Mouse (Mus musculus): ENCODE data around the gene Ddr1. TPM values are rescaled to one million over a fixed set of nuclear protein-coding genes. Genes with fewer than 3 reads are reported as not detected.
A peak's percentile ranks its signal among the peaks of the same experiment; 100 is the strongest.

Ddr1 gene
- polyA plus RNA-seq, 1 experiment = 61.6 TPM

DNA sequence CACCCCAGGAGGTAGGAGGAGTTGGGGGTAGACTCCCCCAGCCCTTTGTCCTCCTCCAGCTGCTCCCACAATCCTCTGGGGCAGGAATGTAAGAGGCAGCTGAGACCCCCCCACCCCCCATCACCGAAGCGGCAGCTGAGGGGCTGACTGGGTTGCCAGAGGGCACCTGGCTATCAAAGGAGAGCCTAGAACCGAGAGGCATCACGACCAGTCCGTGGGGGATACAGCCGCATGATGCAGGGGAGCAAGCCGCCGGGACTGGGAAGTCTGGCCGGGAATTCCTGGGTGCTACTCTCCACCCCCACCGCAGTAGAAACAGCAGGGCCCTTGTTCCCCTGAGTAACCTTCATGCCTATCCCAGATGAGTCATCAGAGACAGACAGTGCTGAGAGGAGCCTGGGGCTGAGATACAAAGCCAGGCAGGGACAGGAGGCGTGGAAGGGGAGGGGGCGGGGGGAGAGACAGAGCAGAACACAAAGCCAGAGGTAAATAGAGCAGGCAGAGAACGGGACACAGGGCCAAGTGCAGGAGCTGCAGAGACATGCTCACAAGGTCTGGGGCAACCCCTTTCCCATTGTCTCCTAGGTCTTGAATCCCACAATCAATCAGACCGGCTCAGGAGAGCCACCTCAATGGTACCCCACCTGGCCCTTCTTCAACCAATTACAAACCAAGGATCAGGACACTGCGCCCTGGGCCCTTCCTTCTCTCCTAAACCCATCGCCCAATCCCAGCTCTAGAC is 6.5 kb downstream of the Ddr1 start:
- Histone ChIP-seq H3K27me3 (ENCODE audit: control insufficient read depth, insufficient read depth, low read length, poor library complexity, severe bottlenecking) (no peaks in the 10 kb centered on the region), H3K4me1 (ENCODE audit: control insufficient read depth, insufficient read depth, low read length) (peaks cover 1% of the 10 kb centered on the region), H3K4me3 (ENCODE audit: low read depth, low read length) (peak overlapping the region; percentile 57), H3K9me3 (replicated peaks; ENCODE audit: control insufficient read depth, insufficient read depth, low read length, poor library complexity, severe bottlenecking) (no peaks in the 10 kb centered on the region), H3K9ac (ENCODE audit: low read depth, poor library complexity, severe bottlenecking) (peak overlapping the region; percentile 6; the same call in 1 of the 2 replicates), H3K27ac (ENCODE audit: insufficient read depth, low read length) (peak overlapping the region; percentile 77), H3K36me3 (ENCODE audit: control insufficient read depth, insufficient read depth, low read length, poor library complexity, severe bottlenecking) (no peaks in the 10 kb centered on the region)
- no peak for TF ChIP-seq CTCF (IDR thresholded peaks at IDR 0.05; ENCODE audit: low read depth, low read length)
- TF ChIP-seq POLR2A (IDR thresholded peaks at IDR 0.05; ENCODE audit: insufficient read depth, low read length) = peak; percentile 38
- TF ChIP-seq EP300 (IDR thresholded peaks at IDR 0.05; ENCODE audit: insufficient read depth, low read depth, low read length) = peak; percentile 89

GRCm38 (mm10) chr17:35697429-35697758 is 7.0 kb downstream of the Ddr1 start:
- no peaks in the 10 kb centered on the region for H3K36me3 ChIP-seq (ENCODE audit: control insufficient read depth, insufficient read depth, low read length, poor library complexity, severe bottlenecking)
- H3K4me3 ChIP-seq (ENCODE audit: low read depth, low read length) = peak overlapping the region; percentile 57
- H3K4me1 ChIP-seq (ENCODE audit: control insufficient read depth, insufficient read depth, low read length) = peaks cover 1% of the 10 kb centered on the region
- no peaks in the 10 kb centered on the region for H3K9me3 ChIP-seq (replicated peaks; ENCODE audit: control insufficient read depth, insufficient read depth, low read length, poor library complexity, severe bottlenecking)
- peak overlapping the region; percentile 77 for H3K27ac ChIP-seq (ENCODE audit: insufficient read depth, low read length)
- no peak for TF ChIP-seq EP300 (IDR thresholded peaks at IDR 0.05; ENCODE audit: insufficient read depth, low read depth, low read length)
- no peak for TF ChIP-seq POLR2A (IDR thresholded peaks at IDR 0.05; ENCODE audit: insufficient read depth, low read length)
- no peak for TF ChIP-seq CTCF (IDR thresholded peaks at IDR 0.05; ENCODE audit: low read depth, low read length)
- H3K9ac ChIP-seq (ENCODE audit: low read depth, poor library complexity, severe bottlenecking) = peak overlapping the region; percentile 6; the same call in 1 of the 2 replicates
- H3K27me3 ChIP-seq (ENCODE audit: control insufficient read depth, insufficient read depth, low read length, poor library complexity, severe bottlenecking) = no peaks in the 10 kb centered on the region

- no peaks in the 10 kb centered on the region for H3K9me3 ChIP-seq (replicated peaks; ENCODE audit: control insufficient read depth, insufficient read depth, low read length, poor library complexity, severe bottlenecking)
- TF ChIP-seq EP300 (IDR thresholded peaks at IDR 0.05; ENCODE audit: insufficient read depth, low read depth, low read length) = no peak
- TF ChIP-seq POLR2A (IDR thresholded peaks at IDR 0.05; ENCODE audit: insufficient read depth, low read length) = no peak
- no peak for TF ChIP-seq CTCF (IDR thresholded peaks at IDR 0.05; ENCODE audit: low read depth, low read length)
- H3K4me3 ChIP-seq (ENCODE audit: low read depth, low read length) = no peak overlapping the region
- no peak overlapping the region for H3K9ac ChIP-seq (ENCODE audit: low read depth, poor library complexity, severe bottlenecking)
- no peaks in the 10 kb centered on the region for H3K27me3 ChIP-seq (ENCODE audit: control insufficient read depth, insufficient read depth, low read length, poor library complexity, severe bottlenecking)
- H3K36me3 ChIP-seq (ENCODE audit: control insufficient read depth, insufficient read depth, low read length, poor library complexity, severe bottlenecking) = no peaks in the 10 kb centered on the region
- peaks cover 1% of the 10 kb centered on the region for H3K4me1 ChIP-seq (ENCODE audit: control insufficient read depth, insufficient read depth, low read length)
- H3K27ac ChIP-seq (ENCODE audit: insufficient read depth, low read length) = peak overlapping the region; percentile 77; the same call in 1 of the 2 replicates
These were observed 7.7 kb downstream of the Ddr1 start for GRCm38 (mm10) chr17:35696691-35697090.

DNA sequence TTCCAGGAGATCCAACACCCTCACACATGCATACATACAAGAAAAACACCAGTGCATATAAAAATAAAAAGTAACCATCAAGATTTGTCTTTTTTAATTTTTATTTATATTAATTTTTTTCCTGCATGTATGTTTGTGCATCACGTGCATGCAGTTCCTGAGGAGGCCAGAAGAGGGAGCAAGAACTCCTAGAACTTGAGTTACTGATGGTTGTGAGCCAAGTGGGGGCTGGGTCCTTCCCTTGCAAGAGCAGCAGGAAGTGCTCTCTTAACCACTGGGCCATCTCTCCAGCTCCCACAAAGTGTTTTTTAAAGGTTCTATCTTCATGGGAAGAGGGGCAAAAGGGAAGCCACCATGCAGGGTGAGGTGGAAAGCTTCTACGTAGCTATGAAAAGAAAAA is 9.1 kb downstream of the Ddr1 start:
- Histone ChIP-seq H3K27me3 (ENCODE audit: control insufficient read depth, insufficient read depth, low read length, poor library complexity, severe bottlenecking) (no peaks in the 10 kb centered on the region), H3K27ac (ENCODE audit: insufficient read depth, low read length) (no peak overlapping the region), H3K9ac (ENCODE audit: low read depth, poor library complexity, severe bottlenecking) (no peak overlapping the region), H3K4me1 (ENCODE audit: control insufficient read depth, insufficient read depth, low read length) (peaks cover 1% of the 10 kb centered on the region), H3K9me3 (replicated peaks; ENCODE audit: control insufficient read depth, insufficient read depth, low read length, poor library complexity, severe bottlenecking) (no peaks in the 10 kb centered on the region), H3K36me3 (ENCODE audit: control insufficient read depth, insufficient read depth, low read length, poor library complexity, severe bottlenecking) (no peaks in the 10 kb centered on the region), H3K4me3 (ENCODE audit: low read depth, low read length) (no peak overlapping the region)
- TF ChIP-seq CTCF (IDR thresholded peaks at IDR 0.05; ENCODE audit: low read depth, low read length) = peak; percentile 47
- no peak for TF ChIP-seq POLR2A (IDR thresholded peaks at IDR 0.05; ENCODE audit: insufficient read depth, low read length)

DNA sequence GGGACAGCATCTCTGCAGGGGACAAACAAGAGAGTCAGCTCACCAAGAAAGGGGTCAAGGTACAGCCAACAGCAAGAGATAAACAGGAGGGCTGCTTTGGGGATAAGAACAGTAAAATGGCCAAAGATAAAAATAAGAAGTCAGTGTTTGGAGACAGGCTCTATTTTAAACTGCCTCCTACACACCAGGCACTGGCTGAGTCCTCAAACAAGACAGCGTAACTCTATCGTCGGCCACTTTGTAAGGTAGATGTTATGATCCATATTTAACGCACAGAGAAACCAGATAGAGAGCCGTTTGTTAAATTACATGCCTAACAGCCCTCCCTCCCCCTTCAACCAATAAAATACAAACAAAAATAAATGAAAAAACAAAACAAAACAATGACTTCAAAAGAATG is 10.5 kb downstream of the Ddr1 start:
- Histone ChIP-seq H3K9me3 (replicated peaks; ENCODE audit: control insufficient read depth, insufficient read depth, low read length, poor library complexity, severe bottlenecking) (no peaks in the 10 kb centered on the region), H3K4me3 (ENCODE audit: low read depth, low read length) (no peak overlapping the region), H3K4me1 (ENCODE audit: control insufficient read depth, insufficient read depth, low read length) (peaks cover 4% of the 10 kb centered on the region), H3K36me3 (ENCODE audit: control insufficient read depth, insufficient read depth, low read length, poor library complexity, severe bottlenecking) (no peaks in the 10 kb centered on the region), H3K27me3 (ENCODE audit: control insufficient read depth, insufficient read depth, low read length, poor library complexity, severe bottlenecking) (no peaks in the 10 kb centered on the region), H3K27ac (ENCODE audit: insufficient read depth, low read length) (no peak overlapping the region), H3K9ac (ENCODE audit: low read depth, poor library complexity, severe bottlenecking) (no peak overlapping the region)
- no peak for TF ChIP-seq CTCF (IDR thresholded peaks at IDR 0.05; ENCODE audit: low read depth, low read length)
- TF ChIP-seq POLR2A (IDR thresholded peaks at IDR 0.05; ENCODE audit: insufficient read depth, low read length) = no peak
- no peak for TF ChIP-seq EP300 (IDR thresholded peaks at IDR 0.05; ENCODE audit: insufficient read depth, low read depth, low read length)

DNA sequence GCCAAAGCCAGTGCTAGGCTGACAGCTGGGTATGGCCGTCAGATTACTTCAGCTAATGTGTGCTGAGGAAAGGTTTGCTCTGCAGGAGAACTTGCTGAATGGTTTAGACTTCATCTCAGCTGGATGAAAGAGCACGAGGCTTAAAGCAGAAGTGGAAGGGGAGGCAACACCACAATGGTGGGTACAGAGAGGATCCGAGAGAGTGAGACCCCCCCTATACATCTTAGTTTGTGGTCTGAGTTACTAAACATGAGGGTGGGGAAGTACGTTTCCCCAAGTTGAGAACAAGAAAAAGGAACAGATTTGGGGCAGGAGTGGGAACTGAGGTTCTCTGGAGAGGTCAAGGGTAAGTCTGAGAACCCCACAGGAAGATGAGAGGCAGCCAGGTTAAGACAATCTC is 12.1 kb downstream of the Ddr1 start:
- H3K9ac ChIP-seq (ENCODE audit: low read depth, poor library complexity, severe bottlenecking) = no peak overlapping the region
- no peak for TF ChIP-seq EP300 (IDR thresholded peaks at IDR 0.05; ENCODE audit: insufficient read depth, low read depth, low read length)
- no peak overlapping the region for H3K4me3 ChIP-seq (ENCODE audit: low read depth, low read length)
- no peaks in the 10 kb centered on the region for H3K27me3 ChIP-seq (ENCODE audit: control insufficient read depth, insufficient read depth, low read length, poor library complexity, severe bottlenecking)
- no peak overlapping the region for H3K27ac ChIP-seq (ENCODE audit: insufficient read depth, low read length)
- H3K36me3 ChIP-seq (ENCODE audit: control insufficient read depth, insufficient read depth, low read length, poor library complexity, severe bottlenecking) = no peaks in the 10 kb centered on the region
- H3K9me3 ChIP-seq (replicated peaks; ENCODE audit: control insufficient read depth, insufficient read depth, low read length, poor library complexity, severe bottlenecking) = no peaks in the 10 kb centered on the region
- H3K4me1 ChIP-seq (ENCODE audit: control insufficient read depth, insufficient read depth, low read length) = peaks cover 4% of the 10 kb centered on the region

Data from ES-Bruce4 (cell line).